Mouse (Mus musculus): ENCODE measurements at regions not wholly inside any gene's neighbourhood (a gene's known extent, or its start where the extent isn't known, plus 50 kb on each side); places are given as distances from the start of the nearest gene placed in this dataset.
A peak's percentile ranks its signal among the peaks of the same experiment; 100 is the strongest.

DNA sequence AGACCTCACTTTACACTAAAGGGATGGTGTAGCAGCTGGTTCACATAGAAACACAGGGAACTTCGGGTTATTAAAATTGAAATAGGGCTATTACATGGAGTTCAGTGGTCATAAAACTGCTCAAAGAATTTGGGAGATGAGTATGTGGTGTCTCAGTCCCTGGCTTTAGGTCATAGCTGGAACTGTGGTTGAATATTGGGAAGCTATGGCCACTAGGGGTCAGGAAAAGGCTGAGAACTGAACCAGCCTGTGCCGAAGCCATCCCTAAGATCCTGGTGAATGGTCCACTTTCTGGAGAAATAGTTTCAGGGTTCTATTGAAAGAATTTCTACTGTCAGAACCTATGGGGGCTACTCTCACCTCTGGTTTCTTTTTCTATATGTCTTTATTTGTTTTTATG lies 229.0 kb downstream of the Ankrd50 start:
- peak; percentile 95 for ATAC-seq (ENCODE audit: low TSS enrichment)

DNA sequence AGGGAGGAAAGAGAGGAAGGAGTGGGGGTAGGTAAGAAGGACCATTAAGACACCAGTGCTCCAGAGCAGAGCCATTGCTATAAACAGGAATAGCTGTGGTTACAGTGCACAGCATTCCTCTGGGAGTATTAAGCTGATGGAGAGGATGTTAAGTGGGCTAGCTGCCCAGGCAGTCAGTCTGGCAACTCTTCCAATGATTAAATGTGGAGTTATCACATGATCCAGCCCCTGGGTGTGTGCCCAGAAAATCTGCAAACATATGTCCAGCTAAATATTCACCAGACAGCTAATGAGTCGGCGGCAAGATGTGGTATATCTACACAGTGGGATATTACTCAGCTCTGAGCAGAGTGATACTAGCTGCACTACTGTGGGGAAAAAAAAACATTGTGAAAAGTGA lies 229.7 kb downstream of the Ankrd50 start:
- ATAC-seq (ENCODE audit: low TSS enrichment), result peak; percentile 55; the same call in 1 of the 2 replicates

DNA sequence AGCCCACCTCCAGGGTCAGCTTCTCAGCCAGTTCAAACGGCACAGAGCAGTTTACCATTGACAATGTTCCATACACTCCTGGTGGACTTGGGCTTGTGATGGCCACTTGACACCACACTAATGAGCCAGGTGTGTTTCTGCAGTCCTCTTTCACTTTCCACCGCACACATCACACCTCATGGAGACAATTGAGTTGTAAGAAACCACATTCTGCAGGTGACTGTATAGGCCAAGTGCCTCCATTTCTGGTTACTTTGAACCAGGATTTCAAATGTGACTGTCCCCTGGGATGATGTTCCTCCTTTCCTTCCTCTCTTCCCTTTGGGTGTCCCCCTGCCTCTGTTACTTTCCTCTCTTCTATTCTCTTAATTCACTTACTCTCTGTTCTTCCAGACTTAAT lies 233.1 kb downstream of the Ankrd50 start:
- ATAC-seq (ENCODE audit: low TSS enrichment), result no peak

DNA sequence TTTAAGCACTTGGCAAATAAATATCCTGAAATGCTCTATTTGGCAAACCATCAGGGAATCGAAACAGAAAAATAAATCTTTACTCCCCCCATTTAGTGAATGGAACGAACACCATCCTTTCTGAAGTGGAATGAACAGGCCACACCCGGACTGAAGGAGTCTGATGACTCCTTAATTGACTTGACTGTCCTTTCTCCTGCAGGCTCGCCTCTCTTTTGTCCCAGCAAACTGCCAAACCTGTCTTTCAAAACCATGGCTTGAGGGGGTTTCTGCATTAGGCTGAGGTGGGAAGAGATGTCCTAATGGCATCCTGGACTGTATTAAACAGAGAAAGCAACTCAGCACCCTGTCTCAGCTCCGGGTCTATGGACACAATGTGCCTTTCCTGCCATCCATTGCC lies 234.1 kb downstream of the Ankrd50 start:
- ATAC-seq (ENCODE audit: low TSS enrichment), result no peak

DNA sequence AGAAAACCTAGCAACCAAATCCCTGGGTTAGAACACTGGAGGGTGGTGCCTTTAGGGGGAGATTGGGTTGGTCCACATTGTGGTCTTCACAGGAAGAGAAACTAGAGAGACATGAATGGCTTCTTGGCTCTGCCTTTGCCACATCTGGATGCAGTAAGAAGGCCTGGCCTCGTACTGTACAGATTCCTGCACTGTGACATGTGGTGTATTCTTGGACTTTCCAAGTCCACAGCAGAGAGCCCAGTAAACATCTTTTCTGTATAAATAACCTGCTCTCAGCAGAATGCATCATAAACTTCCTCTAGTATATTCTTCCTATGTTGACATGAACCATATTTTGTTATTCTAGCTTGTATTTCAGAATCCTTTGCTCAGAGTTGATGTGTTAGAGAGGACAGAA lies 235.7 kb downstream of the Ankrd50 start:
- ATAC-seq (ENCODE audit: low TSS enrichment), result no peak

DNA sequence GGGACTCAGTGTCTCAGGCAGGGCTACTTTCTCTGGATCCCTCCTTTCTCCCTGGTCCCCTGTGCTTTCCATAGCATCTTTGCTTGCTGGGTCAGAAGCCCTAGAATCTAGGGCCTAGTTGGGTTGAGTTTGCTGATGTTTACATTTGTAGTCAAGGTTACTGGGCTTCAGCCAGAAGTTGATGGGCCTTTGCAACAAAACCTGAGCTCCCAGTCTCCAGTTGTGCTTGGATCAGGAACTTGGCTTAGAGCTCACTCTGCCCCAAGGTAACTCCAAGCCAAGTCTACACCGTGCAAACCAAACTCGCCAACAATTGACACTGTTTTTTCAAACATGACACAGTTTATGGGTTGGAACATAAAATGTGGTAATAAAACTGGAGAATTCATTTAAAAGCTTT lies 238.2 kb downstream of the Ankrd50 start:
- ATAC-seq (ENCODE audit: low TSS enrichment), result no peak

DNA sequence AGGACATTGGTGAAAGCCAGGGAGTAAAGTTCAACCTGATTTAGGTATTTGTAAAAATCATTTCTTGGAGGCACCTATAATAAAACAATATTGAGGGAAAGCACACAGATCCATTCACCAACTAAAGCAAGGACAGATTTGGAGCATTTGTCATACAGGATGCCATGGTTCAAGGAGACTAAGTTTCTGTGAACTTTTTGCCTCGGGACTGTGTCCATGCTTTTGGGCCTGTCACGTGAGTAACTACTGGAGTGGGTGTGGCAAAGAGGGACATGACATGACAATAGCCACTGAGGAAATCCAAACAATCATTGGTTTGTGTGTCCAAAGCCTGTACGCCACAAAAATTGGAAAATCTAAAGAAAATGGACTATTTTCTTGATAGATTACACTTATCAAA lies 241.4 kb downstream of the Ankrd50 start:
- ATAC-seq (ENCODE audit: low TSS enrichment), result no peak

DNA sequence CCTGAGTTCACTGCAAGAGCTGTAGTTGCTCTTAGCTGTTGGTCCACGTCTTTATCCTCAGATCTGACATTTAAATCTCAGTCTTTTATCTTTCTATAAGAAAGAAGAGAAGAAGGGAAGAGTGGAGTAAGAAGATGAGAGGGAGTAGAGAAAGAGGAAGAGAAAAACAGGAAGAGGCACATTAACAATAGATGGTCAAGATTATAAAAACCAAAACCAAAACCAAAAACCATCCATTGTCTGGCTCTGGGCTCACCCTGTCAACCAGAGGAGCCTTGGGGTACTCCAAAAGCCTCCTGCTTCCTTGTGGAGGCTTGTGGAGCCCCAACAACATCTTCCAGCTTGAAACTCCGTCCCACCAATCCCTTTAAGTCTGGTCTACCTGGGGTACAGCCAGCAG lies 247.0 kb downstream of the Ankrd50 start:
- ATAC-seq (ENCODE audit: low TSS enrichment), result no peak

DNA sequence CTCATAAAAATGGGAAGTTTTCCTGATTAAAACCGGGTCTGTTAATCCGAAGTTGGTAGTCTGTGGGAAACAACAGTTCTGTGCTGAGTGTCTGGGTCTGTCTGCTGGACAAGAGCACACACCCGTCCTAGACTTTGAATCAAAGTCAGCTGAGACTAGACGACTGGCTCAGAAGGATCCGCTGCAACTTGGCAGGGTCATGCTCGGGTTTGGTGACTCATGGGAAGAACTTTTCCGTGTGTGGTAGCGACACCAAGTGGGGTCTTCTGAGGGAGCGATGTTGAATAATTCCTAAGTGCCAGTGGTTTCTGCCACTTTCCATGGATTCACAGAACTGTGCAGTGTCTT lies 248.9 kb downstream of the Ankrd50 start:
- no peak for ATAC-seq (ENCODE audit: low TSS enrichment)

DNA sequence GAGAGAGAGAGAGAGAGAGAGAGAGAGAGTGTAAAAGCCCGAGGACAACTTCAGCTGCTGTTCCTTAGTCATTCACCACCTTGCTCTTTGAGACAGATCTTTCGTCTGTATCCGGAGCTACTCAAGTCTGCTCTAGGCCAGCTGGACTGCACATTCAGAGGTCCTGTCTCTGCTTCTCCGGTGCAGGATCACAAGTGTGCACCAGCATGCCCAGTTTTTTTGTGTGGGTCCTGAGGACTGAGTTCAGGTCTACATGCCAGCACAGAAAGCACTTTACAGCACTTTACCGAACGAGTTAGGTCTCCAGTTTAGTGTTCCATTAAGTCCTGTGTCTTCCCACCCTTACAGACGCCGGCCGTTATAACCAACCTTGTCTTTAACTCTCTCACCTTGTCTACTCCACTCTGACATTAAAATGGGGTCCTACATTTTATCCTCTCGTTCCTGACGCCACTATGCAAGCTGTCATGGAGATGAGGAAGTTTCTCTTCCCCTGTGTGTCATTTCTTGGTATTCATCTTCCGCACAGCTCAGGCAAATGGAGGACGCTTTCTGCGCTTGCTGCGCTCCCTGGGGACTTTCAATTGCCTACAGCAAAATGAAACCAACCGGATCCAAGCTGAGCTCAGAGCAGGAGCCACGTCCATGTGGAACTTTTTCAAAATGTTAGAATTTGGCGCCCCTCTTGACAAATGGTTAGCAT lies 249.5 kb downstream of the Ankrd50 start:
- ATAC-seq (ENCODE audit: low TSS enrichment), result no peak

DNA sequence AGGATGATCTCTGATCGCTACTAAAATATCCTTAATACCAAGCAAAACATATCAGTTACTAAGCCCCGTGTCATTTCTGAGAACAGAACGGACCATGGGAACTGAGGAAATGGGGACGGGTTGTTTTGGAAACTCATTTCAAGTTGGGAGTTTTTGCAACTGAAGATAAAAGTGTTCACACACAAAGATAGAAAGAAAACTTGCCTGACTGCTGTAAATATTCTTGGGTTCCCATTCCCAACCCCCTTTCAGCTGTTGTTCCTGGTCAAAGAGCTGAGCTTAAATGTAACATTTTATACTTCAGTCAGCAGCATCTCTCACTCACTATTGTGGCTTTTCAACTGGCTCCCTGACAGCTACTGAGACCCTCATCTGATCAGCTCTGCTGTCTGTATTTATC lies 250.1 kb downstream of the Ankrd50 start:
- ATAC-seq (ENCODE audit: low TSS enrichment), result no peak

DNA sequence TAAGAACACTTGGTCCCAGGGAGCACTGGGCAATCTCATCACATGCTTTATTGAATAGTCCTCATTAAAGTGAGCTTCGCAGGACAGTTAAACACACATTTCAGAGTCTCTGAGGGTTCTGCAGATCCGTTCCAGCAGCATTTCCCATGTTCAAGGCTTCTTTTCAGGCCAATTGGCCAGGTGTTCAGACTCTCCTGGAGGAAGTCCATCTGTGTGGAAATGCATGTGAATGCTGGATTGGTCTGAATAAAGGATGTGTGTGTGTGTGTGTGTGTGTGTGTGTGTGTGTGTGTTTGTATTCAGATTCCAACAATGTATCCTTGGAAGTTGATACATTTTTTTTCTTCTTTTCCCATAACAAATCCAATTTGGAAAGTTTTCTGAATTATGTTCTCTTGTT lies 250.6 kb downstream of the Ankrd50 start:
- ATAC-seq (ENCODE audit: low TSS enrichment), result no peak

DNA sequence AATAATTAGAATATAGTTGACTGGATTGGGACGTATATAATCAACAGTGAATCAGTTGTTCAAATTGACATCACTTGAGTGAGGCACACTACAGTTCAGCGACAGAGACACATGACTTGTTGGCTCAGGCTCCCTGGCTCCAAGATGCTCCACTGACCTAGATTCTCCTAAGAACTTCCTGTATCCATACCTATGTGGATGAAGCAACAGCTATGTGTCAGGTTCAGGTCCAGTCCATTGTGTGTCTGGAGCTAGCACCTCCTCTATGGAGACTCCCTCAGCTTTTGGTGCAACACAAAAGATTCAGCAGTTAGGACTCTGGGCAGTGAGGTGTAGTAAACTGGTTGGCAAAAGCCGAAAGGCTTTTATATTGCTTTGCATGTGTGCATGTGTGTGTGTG lies 251.6 kb downstream of the Ankrd50 start:
- no peak for ATAC-seq (ENCODE audit: low TSS enrichment)

DNA sequence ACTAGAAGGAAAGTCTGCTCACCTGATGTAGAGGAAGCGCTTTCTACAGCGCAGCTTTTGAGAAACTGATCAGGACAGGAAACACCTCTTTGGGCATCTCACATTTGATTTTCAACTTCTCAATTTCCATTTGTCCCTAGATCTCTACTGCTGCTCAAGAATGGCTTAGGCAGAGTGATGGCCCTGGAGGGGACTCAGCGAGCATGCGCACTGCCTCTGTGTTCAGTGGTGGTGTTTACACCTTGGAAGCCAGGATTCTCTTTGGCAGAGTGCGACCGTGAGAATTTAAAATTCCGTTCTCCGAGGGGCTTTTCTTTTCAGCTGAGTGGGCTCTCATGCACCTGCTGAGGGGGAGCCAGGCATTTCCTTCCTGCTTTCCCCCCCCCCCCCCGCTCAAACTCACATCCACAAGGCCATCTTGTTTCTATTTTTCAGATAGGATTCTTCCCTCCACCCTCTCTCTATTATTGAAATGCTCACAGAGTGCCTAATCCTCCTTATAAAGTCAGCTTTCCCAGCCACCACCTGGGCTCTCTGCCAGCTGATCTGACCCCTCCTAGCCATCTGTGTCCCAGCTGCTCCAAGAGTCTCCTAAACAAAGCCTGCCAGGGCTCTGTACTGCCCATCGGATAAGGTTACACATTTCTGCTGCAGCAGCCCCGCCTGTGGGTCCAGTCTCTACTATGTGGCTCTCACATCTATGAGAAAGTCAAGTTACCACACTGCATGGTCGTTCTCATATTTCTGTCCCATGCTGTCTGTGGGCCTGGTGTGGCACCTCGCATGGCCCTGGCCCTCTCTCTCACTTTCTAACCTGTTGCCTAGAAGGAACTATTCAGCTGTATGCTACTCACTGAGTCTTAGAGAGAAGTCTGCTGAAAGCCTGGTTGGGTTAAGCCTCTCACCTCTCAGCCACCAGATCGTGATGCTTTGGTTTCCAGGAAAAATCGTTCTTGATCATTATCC lies 252.2 kb downstream of the Ankrd50 start:
- no peak for ATAC-seq (ENCODE audit: low TSS enrichment)

DNA sequence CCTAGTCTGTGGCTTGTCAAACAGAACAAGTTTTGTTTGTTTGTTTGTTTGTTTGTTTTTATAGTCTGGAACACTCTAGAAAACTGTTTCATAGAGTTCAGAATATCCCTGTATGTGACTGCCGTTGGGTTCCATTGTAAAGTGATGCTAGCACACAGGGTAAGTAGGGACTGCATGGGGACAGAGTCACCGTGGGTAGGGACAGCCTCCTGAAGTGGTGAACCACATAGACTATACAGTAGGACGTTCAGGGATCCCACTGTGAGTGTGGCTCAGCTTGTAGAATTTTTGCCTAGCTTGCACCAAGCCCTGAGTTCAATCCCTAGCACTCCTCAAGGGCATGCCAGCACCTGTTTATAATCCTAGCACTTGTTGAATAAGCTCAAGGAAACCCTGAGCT lies 253.1 kb downstream of the Ankrd50 start:
- ATAC-seq (ENCODE audit: low TSS enrichment), result no peak

DNA sequence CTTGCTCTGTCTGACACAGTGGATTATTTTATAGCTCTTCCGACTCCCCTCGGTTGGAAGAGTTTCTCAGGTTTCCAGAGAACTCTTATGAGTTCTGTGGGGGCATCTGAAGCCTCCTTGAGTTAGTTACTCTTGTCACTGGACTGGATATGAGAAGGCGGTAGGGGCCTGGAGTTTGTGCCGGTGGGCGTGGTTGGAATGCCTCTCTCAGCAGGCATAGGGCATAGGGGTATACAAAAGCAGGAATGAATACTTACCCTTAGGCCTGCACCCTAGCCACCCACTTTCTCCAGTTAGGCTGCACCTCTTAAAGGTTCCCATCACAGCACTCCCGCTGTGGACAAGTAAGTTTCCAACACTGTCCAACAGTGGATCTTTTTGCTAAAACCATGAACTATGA lies 253.8 kb downstream of the Ankrd50 start:
- no peak for ATAC-seq (ENCODE audit: low TSS enrichment)

DNA sequence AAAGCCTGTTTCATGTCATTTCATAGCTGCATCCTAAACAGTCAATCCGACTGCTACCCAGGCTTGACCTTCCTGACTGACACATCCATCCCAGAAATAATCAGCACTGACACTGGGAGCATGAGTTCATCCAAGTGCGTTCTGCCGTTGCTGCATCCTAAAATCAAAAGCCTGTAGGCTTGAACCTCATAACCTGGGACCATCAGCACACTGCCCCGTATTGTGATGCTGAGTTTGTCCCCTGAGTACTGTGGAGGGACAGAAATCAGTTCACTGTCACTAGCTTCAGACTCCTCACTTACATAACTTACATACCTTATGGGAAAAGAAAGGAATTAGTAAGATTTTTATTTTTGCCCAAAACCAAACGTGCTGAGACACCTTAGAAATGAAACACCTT lies 255.0 kb downstream of the Ankrd50 start:
- peak; percentile 32; the same call in 1 of the 2 replicates for ATAC-seq (ENCODE audit: low TSS enrichment)

DNA sequence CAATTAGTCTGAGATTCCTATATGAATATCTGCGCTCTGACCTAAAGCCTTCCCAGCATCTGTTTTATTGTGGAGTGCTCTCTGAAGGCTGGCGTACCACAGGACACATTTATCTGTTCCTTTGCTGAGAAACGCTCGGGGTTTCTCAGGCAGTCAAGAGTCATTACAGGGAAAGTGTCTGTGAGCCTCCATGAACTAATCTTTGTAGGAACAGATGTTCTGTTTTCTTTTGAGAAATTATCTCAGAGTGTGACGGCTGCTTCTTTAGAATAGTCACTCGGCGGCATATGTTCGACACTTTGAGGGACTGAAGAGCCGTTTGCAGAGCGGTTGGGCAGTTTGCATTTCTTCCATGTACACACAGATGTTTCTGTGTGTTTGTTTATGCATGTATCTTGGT lies 255.6 kb downstream of the Ankrd50 start:
- ATAC-seq (ENCODE audit: low TSS enrichment), result peak; percentile 38; the same call in 1 of the 2 replicates

DNA sequence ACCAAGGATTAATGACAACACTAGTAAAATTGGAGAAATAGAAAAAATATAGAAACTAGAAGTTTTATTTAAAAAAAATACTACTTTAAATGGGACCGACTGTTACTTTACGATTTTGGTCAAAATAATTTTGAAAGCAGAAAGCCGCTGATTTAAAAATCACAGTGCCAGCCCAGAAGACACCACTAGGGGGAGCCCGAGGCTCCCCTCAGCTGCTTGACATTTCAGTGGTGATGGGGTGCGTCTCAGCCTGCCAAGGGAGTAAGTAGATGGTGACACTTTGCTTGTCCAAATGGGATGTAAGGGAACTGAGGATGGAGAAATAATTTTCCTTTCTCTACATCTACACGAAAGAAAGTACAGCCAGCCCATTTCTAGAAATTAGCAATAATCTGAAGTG lies 257.0 kb downstream of the Ankrd50 start:
- ATAC-seq (ENCODE audit: low TSS enrichment), result peak; percentile 66

DNA sequence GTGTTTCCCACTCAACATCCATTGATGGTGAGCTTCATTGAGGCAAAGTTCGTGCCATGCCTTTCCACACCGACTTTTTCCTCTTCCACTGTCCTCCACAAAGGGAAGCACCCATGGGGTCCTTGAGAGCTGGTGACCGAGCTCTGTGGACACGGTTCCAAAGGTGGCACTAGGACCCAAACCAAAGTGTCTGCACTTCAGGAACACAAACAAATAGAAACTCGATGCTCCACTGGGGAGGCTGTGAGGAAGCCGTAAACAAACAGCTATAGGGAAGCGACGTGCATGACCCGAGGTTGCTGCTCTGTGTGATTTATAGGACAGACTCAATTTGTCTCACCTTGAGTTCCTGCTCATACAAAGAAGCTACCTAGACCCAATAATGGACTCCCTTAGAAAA lies 257.5 kb downstream of the Ankrd50 start:
- ATAC-seq (ENCODE audit: low TSS enrichment), result no peak

DNA sequence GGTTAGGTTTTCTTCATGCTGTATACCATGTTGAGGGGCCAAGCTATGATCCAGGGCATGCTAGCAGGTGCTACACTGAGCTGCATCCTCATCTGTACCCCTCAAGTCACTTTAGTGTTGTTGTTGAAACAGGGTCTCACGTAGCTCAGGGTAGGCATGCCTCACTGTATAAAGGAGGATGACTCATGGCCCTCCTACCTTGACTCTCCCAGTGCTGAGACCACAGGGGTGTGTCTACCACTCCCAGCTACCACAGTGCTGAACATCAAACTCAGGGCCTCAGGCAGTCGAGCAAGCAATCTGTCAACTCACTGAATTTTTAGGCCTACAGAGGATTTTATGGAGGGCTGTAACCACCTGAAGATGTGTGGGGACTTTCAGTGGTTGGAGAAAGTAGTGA lies 258.5 kb downstream of the Ankrd50 start:
- no peak for ATAC-seq (ENCODE audit: low TSS enrichment)

DNA sequence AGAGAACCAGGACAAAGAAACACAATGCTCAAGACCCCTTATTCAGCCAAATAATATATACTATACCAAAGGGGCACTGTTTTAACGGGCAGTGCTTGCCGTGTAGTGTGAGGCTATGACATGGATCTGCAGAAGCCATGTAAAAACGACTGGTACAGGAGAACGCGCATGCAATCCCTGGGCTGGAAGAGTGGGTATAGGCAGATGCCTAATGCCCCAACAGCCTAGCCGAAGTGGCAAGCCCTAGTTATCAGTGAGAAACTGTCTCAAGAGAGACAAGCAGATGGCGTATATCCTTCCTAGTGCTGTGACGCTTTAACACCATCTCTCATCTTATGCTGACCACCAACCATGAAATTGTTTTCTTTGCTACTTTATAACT lies 262.8 kb downstream of the Ankrd50 start:
- ATAC-seq (ENCODE audit: low TSS enrichment), result no peak
